Mouse (Mus musculus): Measurements from ENCODE around the gene Lhfpl4.

DNA sequence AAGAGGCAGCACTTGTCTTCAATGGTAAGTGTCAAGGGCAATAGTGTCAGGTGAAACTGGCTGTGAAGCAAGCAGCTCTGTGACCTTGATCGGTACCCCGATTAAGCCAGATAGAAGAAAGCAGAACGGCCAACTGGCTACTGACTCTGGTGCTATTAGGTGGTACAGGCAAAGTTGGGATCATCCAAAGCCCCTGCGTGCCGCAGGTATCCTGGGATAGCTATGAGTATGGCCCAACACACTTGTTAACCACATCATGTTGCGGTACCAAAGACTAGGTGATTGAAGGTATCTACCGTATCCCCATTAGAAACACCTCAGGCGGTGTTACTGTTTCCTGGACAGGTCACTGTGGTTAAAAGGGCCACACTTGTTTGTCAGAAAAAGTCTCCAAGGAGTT is 41.1 kb downstream of the Lhfpl4 start:
- no peak for TF ChIP-seq CTCF (IDR thresholded peaks at IDR 0.05; ENCODE audit: borderline replicate concordance, insufficient read depth, low read length)
- TF ChIP-seq POLR2A (IDR thresholded peaks at IDR 0.05; ENCODE audit: low read depth, low read length), result no peak
